Mouse (Mus musculus) layer of hippocampus, postnatal 10 days (tissue): ENCODE results near the gene Chka. TPM values are rescaled to one million over a fixed set of nuclear protein-coding genes. Genes with fewer than 3 reads are reported as not detected.
A peak's percentile ranks its signal among the peaks of the same experiment; 100 is the strongest.

Experiments used
- DNase-seq, 2 experiments: peaks; one replicate each; pipeline ENCODE4 v3.0.0; 2021; ENCODE audit warnings: low spot score in 2 of 2
- long read RNA-seq: library from polyadenylated mRNA; stranded (forward); transcript quantifications from one replicate; pipeline ENCODE4 v2.0.0, GENCODE M21; 2023
- total RNA-seq, 2 experiments: library from RNA; stranded (reverse); gene quantifications; 2 replicates each; pipeline ENCODE4 v1.2.3; 2021

Gene Chka
- total RNA-seq, result 100 to 1,000 TPM in 1 of 2 experiments, 10 to 100 TPM in 1; 98.1 to 104 TPM
- long read RNA-seq, transcript Chka-214 (2 exons, 3,605 nt), result minor isoform, 6 of 36 reads
- long read RNA-seq, transcript Chka-201 (12 exons, 2,319 nt), result major isoform, 16 of 36 reads
- long read RNA-seq, partial matches to known transcripts, result 2 of 36 reads
- long read RNA-seq, other reads (novel, unspliced or antisense), result 7 of 36 reads

DNA sequence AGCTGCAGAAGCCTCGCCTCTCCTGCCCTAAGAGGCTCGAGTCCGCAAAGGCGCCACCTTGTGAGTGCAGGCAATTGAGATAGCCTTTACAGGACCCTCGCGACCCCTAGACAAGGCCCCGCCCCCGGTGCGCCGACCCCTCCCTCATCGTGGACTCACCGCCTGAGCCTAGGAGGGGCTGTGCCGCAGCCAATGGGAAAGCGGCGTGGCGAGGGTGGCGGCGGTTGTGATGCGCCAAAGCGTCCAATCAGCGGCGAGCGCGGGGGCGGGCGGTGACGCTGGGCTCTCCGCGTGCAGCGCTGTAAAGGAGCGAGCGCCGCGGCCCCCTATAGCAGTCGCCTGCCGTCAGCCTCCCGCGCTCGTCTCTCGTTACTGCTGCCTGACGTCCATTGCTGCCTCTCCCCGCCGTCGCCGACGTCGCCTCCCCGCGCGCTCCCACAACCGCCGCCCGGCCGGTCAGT is at the start of gene Chka:
Gene Chka, plus strand, starts transcription at position 272 of the 461 bp plus-strand sequence.
- DNase-seq, result peak; percentile 96 to 99

- no peak for DNase-seq
These were observed 46.0 kb upstream of the Chka start for GRCm38 (mm10) chr19:3805526-3805925.

- DNase-seq, result no peak
These were observed 40.9 kb upstream of the Chka start for GRCm38 (mm10) chr19:3810536-3811233.

DNA sequence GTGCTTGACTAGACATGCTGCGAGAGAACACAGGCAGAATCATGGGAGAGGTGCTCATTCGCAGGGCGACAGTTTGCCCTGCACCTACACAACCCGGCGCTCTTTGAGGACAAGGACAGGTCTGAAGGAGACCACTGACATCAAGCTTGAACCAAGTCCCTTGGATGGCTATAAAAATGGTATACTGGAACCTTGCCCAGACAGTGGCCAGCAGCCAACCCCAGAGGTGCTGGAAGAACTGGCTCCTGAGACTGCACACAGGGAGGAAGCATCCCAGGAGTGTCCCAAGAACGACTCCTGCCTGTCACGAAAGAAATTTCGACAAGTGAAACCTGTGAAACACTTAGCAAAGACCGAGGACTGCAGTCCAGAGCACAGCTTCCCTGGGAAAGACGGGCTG is 37.1 kb upstream of the Chka start:
- no peak for DNase-seq

DNA sequence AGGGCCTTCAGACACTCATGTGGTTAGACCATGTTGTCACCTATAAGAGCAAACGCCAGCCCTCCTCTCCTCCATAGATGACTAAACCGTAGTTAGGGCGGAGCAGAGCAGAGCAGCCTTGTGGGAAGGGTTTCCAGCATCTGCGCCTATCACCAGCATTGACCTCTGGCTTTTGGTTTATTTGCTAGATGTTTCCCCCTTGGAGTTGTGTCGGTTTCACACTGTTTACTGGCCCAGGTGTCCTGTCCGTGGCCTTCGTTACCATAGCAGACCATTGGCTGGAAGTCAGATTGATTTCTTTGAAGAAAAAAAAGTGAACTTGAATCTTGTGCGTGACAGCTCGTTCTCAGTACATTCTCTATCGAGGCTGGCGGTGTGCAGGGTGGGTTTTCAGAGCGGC is 35.7 kb upstream of the Chka start:
- no peak for DNase-seq

DNA sequence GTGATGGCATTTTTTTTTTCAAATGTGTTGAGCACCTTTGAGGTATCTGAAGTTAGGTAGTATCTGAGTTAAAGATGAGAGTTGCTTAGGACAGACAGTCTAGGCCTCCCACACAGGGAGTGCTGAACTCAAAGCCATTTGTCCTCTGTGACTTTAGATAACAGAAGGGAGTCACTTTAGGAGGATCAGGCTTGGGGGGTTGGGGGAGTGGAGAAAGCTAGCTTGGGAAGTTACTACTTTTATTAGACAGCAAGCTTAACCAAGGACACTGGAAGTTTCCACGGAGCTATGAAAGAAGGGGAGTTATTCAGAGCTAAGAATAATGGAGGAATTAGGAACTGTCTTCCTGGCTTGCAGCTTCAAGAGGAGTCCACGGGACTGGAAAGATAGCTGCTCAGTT is 32.5 kb upstream of the Chka start:
- no peak for DNase-seq

- DNase-seq, result no peak
These were observed 31.6 kb upstream of the Chka start for GRCm38 (mm10) chr19:3819899-3820444.

- DNase-seq, result no peak
These were observed 26.5 kb upstream of the Chka start for GRCm38 (mm10) chr19:3825044-3825443.

DNA sequence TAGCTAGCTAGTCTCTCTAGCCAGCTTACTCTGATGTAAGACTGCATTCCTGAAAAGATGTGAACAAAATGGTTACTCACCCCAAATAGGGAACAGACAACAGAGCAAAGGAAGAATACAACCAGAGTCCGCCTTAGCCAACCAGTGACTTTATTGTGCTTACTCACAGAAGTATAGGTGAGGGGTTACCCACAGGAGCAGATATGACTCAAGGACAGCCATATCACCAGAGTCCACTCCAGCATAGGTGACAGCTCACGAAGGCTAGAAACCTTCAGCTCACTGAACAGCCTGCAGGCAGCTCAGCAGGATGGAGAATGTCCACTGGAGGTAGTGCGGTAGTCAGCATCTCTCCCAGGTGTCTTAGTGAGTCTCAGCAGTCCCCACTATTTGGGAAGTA is 21.7 kb upstream of the Chka start:
- no peak for DNase-seq

GRCm38 (mm10) chr19:3831716-3832115 is 19.9 kb upstream of the Chka start:
- DNase-seq, result no peak

- DNase-seq, result peak in 1 of 2 experiments; percentile 39
These were observed 18.7 kb upstream of the Chka start for GRCm38 (mm10) chr19:3832851-3833353.

GRCm38 (mm10) chr19:3834301-3834700 is 17.3 kb upstream of the Chka start:
- no peak for DNase-seq

- no peak for DNase-seq
These were observed 14.8 kb upstream of the Chka start for GRCm38 (mm10) chr19:3836791-3837190.

- no peak for DNase-seq
These were observed 12.6 kb upstream of the Chka start for GRCm38 (mm10) chr19:3838931-3839330.

DNA sequence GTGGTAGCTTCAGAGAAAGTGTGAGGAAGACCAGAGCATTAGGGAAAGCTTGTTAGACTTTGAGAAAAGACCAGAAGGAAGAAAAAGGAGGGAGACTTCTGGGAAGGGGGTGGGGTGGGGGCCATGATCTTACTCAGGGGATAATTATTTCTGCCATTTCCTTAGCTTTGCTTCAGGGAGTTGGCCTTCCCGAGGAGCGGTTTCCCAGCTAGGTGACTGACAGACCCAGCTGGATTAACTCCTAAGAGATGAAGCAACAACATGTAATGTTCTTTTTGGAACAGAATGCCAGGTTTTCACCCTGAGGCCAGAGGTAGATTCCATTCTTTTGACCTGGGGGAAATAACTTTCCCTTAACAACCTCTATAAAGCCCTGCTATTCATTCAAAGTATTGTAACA is 11.9 kb upstream of the Chka start:
- DNase-seq, result no peak

DNA sequence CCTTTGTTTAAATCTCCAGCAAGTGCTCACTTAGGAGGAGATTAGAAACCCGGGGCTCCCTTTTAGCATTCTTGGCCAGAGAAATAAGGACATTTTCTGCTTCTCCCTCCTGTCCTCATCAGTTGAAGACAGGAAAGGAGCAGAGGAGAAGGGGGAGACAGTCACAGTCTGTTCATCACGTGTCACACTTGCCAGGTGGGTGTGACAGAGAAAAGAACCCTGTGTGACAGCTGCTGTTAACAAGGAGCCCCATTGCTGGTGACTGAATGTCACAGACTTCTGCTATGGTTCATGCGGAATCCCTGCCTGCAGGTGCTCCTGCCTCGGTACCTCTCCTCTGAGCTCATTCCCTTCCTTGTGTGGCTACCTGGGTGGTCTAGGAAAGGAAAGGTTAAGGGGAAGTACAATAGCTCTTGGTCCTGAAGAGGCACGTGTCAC is 11.3 kb upstream of the Chka start:
- DNase-seq, result no peak

DNA sequence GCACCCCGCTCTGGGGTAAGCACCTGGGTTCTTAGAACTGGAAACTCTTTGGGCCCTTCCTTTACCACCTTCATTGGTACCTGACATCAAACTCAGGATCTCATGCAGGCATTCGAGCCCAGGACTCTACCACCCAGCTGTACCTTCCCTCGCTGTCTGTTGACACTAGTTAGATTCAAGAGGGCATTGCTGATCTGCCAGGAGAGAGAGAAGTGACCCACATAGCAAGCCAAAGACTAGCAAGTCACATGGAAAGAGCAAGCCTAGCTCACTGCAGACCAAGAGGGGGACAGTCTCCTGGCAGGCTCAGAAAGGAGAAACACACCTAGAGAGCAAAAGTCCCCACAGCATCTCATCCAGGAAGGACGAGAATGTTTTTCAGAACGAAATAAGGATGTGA is 10.9 kb upstream of the Chka start:
- no peak for DNase-seq

DNA sequence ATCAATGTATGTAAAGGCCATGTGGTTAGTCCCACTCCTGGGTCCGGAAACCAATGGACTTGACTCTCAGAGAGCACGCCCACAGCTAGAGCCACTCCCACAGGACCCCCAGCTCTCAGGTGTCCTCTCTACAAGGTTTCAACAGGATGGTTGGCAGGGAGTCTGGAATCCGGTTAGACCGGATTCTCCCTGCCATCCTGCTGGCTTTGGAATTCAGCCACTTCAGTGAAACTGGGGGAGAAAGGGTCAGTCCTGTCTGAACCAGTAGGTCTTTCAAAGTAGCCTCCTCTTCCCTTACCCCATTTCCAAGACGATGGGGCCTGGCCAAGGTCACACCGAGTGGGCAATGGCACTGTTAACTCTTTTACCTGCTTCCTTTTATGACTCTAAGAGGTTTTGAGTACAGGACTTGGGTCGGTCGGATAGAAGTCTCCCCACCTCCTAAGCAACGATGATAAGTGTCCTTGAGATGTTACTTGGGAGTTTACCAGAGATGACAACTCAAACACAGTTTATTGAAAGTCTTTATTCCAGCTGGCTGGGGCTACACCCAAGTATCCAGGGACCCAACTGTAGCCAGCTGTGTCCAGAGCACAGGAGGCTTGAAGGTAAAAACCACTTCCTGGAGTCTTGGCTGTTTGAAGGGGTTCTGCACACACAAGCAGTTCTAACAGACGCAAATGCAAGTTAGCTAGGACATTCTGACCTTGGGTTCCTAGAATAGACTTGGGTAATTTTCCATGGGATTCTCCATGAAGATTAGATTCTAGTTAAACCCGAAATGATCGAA is 9.0 kb upstream of the Chka start:
- DNase-seq, result no peak

DNA sequence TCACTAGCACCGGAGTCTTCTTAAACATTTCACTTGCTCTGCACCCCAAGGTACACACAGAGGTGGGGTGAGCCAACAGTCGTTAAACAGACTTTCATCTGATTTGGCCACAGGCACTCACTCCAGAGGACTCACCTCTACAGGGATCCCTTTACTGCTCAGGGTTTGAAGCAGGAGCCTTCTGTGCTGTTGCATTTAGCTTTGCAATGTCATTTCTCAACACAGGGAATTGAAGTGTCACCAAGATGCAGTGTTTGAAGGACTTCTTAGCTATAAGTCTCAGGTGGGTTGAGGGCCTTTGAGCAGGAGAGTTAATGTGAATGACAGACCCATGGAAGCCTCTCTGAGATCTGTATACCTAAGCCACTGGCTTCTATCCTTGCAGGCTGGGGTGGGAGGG is 7.9 kb upstream of the Chka start:
- no peak for DNase-seq

DNA sequence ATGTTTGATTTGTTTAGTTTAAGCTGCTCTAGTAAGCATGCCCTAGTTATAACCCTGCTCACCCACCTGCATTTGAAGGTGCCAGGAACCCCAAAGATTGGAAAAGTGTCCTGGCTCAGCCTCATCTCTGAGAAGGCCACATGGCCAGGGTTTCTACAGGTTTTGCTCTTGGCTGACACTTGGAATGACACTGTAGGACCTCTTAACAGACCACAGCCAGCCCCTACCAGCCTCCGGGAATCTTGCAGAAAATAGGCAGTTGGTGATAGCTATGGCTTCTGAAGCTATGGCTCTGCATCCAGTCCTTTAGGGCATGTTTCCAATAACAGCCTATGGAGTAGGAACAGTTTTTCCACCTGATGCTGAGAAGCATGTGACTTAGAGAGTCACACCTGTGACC is 6.7 kb upstream of the Chka start:
- DNase-seq, result no peak

- no peak for DNase-seq
These were observed 6.2 kb upstream of the Chka start for GRCm38 (mm10) chr19:3845339-3845738.
